Mouse (Mus musculus) adrenal gland, adult (tissue): Measurements from ENCODE around the gene Mbd6.
"Not testable (repeated sequence)": the region's sequence is repeated elsewhere in the genome, so short reads cannot be mapped to it uniquely, and the experiment has no call there.

Source experiments
- DNase-seq, 2 experiments: peaks; one replicate each; pipeline ENCODE4 v3.0.0; 2022 to 2023; ENCODE audit warnings: low spot score in 1 of 2; ENCODE audit not compliant: inconsistent age in 2 of 2

Gene Mbd6

DNA sequence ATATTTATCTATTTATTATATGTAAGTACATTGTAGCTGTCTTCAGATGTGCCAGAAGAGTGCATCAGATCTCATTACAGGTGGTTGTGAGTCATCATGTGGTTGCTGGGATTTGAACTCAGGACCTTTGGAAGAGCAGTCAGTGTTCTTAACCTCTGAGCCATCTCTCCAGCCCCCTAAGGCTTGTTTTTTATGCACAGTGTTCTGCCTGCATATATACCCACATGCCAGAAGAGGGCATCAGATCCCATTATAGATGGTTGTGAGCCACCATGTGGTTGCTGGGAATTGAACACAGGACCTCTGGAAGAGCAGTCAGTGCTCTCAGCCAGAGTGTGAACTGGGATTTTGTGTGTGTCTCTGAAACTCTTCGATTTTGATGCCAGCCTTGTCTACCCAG is 26.1 kb upstream of the Mbd6 start:
- DNase-seq: not testable (repeated sequence)

DNA sequence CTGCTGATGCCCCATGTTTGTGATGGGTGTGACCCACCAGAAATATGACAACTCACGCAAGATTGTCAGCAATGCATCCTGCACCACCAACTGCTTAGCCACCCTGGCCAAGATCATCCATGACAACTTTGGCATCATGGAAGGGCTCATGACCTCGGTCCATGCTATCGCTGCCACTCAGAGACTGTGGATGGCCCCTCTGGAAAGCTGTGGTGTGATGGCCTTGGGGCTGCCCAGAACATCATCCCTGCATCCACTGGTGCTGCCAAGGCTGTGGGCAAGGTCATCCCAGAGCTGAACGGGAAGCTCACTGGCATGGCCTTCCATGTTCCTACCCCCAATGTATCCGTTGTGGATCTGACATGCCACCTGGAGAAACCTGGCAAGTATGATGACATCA is 24.7 kb upstream of the Mbd6 start:
- DNase-seq: peak; percentile 52 to 60

DNA sequence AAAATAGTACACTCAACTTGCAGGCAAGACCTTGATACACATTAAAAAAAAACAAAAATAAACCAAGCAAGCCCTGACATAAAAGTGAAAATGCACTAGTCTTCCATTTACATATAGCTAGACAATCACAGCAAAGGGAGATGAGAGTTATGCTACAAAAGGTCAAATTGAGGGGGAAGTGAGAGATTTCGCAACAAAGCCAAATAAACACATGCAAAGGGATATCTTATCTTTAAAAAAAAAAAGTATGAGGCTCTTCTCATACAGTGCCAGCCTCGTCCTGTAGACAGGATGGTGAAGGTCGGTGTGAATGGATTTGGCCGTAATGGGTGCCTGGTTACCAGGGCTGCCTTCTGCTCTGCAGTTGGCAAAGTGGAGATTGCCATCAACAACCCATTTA is 24.0 kb upstream of the Mbd6 start:
- DNase-seq: no peak

DNA sequence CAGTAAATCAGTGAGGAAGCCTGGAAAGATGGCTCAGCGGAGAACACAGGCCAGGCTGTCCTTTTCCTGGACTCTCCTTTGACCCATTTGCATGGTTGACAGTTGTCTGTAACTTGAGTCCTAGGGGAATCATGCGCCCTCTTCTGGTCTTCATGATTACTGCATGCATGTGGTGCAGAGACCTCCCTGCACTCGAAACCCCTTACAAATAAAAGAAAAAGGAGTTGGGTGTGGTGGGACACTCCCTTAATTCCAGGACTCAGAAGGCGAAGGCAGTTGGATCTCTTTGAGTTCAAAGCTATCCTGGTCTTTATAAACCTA is 23.5 kb upstream of the Mbd6 start:
- peak; percentile 81 to 95 for DNase-seq

DNA sequence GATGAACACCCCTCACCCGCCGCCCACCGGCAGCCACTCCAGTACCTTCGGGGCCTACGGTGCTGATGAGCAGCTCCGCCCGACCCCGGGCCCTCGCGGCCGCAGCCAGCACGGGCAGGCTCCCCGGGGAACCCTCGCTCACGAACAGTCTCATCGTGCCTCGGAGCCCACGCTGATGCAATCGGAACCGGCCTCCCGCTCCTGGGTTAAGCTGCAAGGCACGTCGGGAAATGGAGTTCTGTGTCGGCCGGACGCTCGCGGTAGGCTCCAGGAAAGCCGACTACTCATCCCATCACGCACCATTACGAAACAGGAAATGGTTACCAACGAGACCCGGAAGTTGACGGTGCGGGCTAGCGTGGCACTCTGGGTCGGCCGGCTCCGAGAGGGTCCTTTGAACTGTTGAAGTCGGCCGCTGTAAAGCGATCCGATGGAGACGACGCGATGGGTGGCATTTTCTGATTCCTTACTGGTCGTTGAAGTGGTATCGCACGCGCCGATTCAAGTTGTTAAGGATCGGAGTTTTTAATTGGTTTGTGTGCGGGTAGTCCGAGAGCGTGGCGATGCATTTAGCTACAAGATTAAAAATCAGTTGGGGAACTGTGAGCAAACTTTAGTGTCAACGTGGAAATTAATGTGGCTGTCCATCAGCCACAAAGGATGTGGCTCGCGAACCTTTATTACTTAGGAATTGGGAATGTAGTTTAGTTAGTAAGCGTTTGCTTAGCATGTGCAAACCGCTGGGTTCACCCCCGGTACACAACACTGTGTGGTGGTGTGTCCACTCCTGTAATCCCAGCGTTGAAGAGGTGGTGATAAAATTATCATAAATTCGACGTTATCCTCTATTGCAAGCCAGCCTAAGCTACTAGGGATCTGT is 22.9 kb upstream of the Mbd6 start, which contains the start of gene Mars:
Gene Mars, minus strand, starts transcription at position 311 of the 880 bp plus-strand sequence.
- peak; percentile 95 to 99 for DNase-seq

DNA sequence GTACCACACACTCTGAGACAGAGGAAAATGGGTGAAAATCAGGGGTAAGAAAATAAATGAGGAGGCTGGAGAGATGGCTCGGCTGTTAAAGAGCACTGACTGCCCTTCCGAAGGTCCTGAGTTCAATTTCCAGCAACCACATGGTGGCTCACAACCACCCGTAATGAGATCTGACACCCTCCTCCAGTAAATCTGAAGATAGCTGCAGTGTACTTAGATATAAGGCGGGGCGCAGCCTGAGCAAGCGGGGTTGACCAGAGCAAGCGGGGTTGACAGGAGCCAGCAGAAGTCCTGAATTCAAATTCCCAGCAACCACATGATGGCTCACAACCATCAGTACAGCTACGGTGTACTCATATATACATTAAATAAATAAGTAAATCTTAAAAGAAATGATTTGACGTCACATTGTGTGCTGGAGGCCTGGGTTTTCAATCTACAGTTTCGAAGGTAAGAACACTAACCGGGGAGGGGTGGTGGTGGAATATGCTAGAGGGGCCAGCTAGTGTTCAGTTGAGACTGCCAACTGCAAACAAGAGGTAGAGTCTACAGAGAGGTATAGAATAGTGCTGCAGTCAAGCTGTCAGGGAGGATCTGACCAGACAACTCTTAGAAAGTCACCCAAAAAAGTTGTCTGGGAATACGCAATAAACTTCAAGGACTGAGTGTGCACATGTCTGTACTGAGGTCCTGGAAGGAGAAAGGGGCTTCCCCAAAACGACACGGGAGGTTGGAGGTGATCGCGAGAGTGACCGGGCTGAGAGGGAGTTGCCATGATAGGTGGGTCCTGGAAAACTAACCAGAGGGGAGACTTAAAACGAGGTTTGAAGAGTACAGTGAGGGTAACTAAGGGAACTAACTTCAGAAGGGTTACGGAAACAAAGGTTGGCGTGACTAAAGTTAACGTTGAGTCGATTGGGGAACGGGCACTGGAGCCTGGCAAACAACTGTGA is 22.0 kb upstream of the Mbd6 start:
- DNase-seq: peak in 1 of 2 experiments; percentile 50

DNA sequence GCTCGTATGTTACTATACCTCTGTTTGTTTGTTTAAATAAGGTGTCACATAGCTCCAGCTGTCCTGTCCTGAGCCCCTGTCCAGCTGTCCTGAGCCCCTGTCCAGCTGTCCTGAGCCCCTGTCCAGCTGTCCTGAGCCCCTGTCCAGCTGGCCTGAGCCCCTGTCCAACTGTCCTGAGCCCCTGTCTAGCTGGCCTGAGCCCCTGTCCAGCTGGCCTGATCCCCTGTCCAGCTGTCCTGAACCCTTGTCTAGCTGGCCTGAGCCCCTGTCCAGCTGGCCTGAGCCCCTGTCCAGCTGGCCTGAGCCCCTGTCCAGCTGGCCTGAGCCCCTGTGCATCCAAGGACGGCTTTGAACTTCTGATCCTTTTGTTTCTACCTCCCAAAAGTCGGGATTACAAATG is 20.3 kb upstream of the Mbd6 start:
- DNase-seq: not testable (repeated sequence)

DNA sequence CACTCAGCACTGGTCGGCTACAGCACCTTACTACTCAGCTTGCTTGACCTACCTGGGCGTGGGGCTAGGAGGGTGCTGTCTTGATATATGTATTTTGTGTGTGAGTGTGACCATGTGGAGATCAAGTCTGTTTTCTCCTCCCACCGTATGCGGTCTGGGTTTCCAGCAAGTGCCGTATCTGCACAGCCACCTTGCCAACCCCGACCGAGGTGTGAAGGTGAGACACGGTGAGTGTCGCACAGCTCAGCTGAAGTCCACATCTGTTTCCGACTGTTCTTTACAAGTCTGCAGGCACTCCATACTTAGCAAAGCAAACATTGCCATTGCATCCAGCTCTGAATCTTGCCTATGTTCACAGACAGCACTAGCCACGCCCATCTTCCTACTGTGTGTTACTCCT is 14.3 kb upstream of the Mbd6 start:
- no peak for DNase-seq

DNA sequence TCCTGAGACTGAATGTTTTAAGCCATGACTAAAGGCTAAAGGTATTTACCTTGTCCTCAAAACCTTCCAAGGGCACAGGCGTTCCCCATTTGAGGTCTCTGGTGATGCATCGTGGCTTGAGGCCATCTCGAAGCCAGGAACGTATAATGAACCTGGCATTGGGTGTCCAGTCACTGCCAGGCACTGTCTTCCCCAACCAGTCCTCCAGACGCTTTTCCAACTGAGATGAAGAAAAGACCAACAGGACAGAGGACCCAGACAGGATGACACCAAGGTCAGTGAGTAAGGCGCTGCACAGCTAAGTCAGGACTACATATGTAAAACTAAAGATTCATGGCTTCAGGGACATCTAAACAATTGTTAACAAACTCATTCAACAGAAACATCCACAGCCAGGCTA is 11.5 kb upstream of the Mbd6 start:
- peak in 1 of 2 experiments; percentile 78 for DNase-seq

DNA sequence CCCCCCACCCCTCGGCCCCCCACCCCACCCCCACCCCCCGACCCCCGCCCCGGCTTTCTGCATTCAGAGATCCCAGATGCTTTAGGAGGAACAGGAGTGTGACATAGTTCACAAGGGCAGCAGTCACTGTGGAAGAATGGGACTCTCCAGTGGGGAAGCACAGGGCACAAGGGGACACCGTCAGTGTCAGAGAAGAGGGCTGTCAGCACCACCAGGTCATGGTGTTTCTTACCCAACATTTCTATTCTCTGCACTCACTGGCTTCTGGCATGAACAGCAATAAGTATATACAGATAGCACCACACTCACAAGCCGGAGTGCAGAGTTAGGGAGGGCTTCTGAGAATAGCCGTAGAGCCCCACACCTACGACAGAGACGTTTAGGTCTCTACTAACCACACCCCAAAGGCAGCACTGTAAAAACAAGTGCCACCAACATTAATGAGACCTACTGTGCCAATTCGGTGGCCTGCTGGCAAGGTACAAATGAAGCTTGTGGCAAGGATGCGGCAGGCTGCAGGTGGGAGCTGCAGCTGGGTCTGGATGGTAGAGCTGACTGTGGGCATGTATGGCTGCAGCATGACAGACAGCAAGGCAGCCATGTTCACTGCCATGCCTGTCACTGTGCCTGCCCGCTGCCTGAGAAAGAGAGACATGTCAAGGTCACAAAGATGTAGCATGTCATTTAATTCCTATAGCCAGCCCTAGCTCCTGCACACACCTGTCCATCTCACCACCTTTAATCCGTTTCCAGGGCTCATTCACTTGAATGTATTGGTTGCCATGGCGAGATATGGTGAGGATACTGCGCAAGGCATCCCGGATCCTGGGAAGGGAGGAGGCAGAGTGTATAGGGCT is 8.4 kb upstream of the Mbd6 start:
- peak; percentile 11 to 52 for DNase-seq

DNA sequence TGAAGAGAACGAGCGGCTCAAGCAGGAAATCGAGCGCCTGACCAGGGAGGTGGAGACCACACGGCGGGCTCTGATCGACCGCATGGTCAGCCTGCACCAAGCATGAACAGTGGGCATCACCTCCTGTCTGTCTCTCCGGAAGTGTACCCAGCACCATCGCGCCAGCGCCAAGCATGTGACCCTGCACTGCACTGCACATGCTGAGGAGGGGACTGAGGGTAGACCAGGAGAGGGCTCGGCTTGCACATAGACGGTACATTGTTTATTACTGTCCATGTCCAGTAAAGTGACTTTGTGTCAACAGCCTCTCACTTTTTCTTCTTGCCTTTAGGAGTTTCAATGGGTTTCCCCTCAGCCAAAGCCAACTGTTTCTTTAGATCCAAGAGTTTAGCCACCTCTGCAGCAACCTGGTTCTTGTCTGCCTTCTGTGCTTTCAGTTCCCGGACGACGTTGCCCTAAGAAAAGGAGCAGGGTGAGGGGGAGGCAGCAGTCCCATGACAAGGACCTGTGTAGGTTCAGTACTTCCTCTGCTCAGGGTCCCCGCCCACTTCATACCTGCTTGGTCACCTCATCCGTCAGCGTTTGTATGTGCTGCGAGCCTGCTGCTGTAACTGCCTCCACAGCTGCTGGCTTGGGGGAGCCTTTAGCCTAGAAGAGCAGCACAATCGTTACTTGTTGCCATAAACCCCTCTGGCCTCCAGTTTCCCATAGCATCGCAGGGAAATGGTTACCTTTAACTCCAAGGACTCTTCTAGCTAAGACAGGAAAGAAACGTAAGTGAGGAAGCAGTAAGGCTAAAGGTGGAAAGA is 7.4 kb upstream of the Mbd6 start:
- peak; percentile 22 to 48 for DNase-seq

DNA sequence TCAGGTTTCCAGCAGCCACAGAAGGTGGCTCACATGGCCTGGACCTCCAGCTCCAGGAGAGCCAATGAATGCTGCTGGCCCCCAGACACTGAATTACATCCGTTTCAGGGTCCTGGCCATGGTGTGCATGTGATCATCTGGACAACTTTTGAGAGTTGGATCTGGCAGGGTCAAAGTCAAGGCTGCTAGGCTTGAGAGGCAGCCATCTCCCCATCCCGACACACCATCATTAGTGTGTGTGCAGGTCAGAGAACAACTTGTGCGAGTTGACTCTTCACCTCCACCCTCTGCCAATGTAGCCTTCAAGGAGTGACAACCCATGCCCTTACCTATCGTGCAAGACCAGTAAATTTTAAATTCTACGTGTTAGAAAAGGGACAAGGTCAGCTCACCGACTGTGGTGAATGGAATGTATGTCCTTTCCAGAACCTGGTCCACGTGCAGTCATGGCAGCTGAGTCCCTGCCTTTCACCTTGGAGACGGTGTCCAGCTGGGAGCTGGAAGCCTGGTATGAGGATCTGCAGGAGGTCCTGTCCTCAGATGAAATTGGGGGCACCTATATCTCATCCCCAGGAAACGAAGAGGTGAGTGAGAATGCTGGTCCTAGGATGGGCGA is 6.2 kb upstream of the Mbd6 start:
- peak; percentile 30 to 67 for DNase-seq

DNA sequence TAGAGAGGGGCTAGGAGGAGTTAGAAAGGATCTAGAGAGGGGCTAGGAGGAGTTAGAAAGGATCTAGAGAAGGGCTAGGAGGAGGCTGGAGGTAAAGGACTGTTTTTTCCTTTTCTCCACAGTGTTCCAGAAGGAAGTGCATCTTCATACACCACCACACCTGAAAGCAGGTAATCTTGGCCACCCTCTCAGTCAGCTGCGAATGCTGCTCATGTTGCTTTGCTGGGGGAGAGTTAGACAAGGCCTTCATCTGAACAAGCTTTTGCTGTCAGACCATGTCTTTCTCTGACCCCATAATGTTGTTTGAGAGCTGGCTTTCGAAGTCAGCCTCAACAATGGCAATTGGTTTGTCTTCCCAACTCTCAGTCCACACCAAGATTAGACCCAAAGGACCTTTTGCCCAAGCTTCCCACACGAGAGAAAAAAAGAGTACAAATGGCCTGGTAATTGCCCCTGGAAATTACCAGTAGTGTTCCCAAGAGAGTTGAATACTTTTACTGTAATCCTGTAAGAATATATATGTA is 4.8 kb upstream of the Mbd6 start:
- peak in 1 of 2 experiments; percentile 55 for DNase-seq

DNA sequence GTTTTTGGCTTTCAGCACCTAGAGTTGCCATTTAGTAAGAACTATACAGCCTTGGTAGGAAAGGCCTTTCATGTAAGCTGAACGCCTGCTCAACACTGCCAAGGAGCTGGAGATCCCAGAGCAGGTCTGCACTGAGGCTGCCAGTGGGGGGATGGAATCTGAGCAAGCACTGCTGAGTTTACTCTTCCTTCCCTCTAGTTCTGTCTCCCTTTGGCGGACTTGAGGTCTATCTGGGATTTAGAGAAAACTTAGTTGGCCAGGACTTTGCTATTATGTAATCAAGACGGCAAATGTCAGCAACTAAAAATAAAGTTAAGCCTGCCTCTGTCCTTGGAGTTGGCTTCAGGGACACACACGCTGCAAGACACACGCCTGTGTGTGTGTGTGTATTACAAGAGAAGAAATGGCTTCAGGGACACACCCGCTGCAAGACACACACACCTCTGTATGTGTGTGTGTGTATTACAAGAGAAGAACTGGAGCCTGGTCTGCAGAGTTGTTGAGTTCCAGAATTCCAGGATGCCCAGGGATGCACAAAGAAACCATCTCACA is 4.2 kb upstream of the Mbd6 start:
- DNase-seq: peak; percentile 79 to 95

DNA sequence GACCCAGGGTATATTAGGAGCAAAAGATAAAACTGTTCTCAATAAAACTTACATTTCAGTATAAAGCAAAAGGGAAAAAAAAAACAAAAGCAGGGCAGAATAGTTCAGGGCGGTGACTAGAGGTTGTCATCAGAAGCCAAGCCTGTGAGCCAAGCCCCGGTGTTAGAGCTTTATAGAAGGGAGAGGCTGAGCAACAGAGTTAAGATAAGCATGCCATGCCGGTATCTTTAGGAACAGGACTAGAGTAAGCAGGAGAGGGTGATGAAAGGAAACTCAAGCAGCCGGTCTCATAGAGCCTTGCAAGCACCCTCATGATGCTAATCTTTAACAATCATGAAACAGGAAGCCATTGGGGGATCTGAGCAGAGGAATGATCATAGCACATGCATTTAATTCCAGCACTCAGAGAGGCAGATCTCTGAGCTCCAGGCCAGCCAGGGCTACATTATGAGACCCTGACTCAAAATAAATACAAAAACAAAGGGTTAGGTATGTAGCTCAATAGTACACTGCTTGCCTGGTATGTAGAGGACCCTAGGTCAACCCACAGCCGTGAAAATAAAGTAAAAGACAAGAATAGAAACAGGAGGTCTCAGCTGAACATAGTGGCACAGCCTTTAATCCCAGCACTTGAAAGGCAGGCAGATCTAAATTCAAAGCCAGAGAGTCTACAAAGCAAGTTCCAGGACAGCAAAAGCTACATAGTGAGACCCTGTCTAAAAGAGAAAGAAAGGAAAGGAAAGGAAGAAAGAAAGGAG is 3.2 kb upstream of the Mbd6 start:
- DNase-seq: peak in 1 of 2 experiments; percentile 61

DNA sequence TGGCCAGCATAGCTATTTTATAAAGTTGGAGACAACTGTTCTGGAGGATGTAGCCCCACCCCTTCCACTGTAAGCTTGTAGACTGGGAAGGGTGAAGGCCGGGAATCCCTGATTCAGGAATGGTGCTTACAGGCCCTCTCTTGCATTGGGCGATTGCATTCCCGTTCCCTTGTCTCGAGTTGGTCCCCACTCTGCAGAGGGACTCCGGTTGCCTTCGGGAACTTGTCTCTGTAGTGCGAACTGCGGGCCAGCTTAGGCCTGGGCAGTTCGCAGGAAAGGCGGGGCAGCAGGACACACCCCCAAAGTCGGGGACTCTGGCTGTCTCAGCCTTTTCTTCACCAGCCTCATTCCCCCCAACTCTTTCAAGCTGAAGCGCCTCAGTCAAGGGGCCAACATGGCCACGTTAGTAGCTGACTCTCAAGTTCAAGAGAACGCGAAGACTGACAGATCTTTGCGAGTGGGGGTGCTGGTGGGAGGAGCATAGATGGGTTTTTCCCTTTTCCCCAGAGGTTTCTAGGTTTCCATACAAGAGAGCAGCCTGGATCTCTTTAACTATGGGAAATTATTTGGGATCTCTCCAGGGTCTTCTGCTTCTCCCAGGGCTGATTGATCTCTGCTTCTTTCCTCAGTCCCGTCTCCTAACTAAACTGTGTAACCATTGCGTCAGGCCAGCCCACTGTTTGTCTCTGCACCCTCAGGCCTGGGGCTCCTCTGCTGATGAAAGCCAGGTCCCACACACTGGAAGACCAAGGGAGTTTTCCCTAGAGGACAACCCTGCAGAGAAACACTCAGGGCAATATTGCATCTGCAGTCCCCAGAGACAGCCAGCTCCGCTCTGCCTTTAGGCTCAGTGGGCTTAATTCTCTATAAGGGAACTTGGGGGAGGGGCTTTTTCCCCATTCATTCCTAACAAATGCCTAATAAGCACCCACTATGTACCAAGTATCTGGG is 2.4 kb upstream of the Mbd6 start:
- peak; percentile 82 to 93 for DNase-seq

DNA sequence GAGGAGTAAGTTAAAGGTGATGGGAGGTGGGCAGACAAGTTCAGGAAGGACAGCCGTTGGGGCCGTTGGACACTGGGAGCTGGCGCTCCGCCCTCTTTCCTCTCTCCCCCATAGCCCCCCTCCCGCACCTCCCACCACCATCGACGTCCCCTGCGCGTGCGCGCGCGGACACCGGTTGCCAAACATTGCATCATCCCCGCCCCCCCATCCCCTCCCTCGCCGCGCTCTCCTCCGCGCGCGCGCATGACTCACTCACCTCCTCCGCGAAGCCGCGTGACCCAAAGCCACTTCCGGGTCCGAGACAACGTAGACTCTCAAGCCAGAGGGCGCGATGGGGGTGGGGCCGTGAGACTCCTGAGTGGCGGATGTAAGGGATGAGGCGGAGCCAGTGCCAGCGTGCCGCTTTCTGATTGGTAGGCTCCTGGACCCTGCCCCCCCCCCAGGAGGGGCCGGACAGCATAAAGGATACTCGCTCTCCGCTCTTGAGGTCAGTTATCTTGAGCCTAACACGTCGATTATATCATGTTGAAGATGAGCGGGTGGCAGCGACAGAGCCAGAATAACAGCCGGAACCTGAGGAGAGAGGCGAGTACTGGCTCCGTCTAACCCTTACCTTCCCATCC is 1.6 kb upstream of the Mbd6 start:
- peak; percentile 100 for DNase-seq
